Mouse (Mus musculus) cerebellum, postnatal 36 days (tissue): ENCODE measurements at regions not wholly inside any gene's neighbourhood (a gene's known extent, or its start where the extent isn't known, plus 50 kb on each side); places are given as distances from the start of the nearest gene placed in this dataset.

Experiments used
- DNase-seq, 2 experiments: peaks; one replicate each; pipeline ENCODE4 v3.0.0; 2021 to 2022; ENCODE audit warnings: mixed read lengths in 2 of 2

DNA sequence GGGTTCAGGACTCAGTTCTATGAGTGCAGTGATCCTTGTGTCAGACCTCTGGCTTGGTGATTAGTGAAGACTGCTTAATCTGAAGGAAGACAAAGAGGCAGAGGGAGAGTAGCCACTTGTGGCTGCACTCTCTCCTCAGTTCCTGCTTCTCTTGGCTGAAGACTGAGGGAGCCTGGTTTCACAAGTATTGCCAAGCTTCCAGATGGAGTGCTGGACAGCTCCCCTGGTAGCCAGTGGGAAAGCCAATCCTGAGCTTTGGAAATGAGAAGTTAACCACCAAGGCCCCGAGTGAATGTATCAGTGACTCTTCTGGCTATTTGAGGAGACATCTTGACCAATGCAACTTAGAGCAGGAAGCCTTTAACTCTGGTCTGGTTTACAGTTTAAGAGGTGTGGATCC, 279.9 kb upstream of the Adamts16 start:
- DNase-seq: no peak

DNA sequence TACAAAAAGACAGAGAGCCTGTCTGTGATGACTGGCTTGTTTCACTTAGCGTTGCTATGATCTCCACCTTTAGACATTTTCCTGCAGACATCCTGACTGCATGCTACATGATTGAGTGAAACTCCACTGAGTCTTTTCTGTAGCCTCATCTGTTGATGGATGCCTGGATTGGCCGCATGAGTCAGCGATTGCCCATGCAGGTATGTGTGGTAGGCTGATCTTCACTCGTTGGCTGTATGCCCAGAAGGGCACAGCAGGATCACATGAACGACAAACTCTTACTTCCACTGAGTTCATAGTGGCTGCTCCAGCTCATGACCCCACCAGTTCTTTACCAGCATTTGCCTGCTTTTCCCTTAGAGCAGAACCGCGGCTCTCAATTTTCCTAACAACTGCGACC, 266.6 kb upstream of the Adamts16 start:
- no peak for DNase-seq

DNA sequence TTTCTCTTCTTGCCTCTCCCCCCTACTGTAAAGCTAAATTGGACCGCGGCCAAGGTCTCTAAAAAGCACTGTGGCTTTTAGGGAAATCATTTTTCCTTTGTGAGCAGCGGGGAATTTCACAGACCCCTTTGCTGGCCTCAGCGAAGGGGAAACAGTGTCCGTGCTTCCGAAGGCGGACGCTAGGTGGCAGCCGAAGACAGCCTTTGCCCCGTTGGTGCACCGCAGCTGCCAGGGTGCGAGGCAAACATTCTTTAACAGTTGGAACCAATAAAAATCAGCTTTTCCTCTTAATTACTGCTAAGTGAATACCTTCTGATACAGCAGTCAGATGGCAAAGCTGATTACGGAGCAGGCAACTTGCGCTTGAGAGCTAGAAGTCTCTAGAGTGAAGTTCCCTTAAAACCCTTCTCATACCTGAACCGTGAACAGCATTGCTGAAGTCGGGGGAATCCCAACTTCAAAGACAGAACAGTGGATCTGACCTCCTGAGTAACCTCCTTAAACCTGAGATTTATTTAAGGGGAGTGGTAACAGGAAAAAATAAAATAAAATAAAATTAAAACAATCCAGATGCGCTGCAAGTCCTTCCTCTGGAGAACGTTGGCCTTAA, 263.7 kb upstream of the Adamts16 start:
- peak; percentile 63 to 64 for DNase-seq

DNA sequence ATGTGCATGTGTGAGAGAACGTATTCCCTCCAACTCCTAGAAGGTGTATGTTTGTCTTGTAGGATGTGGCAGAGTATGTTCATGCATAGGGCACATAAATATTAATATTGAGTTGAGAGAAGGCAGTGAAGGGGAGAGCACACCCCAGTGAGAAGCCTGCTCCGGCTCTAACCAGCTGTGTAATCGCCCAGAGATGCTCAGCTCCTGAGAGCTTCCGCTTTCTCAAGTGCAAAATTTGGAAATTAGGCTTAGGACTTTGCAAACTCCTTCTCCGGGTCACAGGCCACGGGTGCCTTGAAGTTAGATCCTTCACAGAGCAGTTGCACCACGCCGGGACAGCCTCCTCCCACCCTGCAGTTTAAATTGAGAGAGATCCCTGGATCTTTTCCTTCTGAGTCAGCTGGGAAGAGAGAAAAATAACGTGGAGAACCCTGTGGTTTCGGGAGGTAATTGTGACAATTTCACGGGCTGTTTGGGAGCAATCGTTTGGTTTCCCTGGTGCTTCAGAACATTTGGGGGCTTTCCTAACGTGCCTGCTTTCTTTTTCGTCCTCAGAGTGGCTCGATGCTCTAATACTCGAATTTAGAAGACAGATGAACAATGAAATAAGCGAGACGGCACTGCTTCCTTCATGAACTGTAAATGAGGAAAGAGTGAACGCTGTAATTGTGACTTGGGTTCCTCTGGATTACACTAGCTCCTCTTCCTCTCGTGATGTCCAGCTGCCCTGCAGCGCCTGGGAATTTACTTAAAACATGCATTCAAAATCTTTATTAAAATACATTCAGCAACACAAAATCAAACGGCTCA, 263.0 kb upstream of the Adamts16 start:
- no peak for DNase-seq

DNA sequence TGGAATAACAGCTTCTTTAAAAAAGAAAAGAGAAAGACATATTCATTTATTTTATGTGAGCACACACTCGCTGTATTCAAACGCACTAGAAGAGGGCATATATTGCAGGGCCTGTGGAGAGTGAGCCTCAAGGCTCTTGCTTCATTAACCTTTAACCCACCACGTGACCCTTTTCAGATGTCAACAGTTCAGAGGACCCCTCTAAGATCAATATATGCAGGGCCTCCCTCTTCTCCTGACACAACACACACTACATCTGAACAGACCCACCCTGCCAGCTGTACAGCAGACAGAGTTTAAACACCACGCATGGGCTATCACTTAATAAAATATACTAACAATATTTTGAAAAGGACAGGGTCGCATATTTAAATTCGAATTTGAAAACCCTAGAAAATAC, 242.7 kb upstream of the Adamts16 start:
- no peak for DNase-seq

DNA sequence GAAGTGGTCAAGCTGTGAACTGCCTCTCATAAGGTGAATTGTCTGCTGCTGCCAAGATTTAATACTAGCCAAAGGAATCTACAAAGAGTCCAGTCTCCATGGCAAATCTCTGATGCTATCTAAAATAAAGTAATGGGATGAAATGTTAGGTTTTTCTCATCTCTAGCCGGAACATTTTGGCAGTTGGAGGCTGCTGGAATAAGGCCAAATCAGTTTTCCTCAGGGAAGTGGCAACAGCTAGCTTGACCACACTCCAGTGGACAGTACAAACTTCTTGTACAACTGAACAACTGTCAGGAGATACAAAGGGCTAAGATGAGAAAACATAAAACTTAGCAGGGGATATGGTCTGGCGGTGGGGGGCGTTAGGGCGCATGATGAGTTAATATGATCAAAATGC, 234.3 kb upstream of the Adamts16 start:
- no peak for DNase-seq

DNA sequence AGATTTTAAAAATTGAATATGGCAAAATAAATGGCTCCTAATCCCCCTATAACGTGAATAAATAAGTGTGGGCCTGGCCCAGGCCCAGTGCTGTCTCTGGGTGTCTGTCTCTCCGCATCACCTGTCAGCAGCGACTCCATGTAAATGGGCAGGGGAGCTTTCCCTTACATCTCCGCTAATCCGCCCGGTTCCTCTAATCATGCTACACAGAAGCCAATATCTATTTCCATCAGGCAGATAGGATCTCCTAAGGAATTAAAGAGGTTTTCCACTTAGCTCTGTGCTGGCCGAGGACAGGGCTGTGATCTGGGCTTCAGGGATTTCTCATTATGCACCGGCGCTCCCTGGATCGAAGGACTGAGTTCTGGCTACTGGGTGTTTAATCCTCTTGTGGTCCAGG, 232.4 kb upstream of the Adamts16 start:
- no peak for DNase-seq

DNA sequence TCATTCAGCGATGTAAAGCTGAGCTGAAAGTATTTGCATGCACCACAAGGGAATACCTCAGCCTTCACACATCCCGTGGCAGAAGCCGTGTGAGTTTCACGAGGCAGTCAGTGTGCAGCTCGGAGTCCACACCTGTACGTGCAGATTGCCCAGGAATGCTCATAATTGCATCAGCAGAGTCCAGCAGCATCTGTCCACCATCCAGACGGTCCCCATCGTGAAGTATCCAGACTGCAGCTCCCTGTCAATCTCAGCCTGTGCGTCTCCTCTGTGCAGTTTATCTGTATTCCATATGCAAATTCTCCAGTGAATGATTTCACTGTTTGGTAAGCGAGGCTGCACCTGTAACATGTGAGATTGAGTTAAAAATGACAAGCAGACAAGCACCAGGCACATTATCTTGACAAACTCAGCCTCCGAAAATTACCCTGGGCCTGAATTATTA, 227.2 kb upstream of the Adamts16 start:
- DNase-seq: no peak

DNA sequence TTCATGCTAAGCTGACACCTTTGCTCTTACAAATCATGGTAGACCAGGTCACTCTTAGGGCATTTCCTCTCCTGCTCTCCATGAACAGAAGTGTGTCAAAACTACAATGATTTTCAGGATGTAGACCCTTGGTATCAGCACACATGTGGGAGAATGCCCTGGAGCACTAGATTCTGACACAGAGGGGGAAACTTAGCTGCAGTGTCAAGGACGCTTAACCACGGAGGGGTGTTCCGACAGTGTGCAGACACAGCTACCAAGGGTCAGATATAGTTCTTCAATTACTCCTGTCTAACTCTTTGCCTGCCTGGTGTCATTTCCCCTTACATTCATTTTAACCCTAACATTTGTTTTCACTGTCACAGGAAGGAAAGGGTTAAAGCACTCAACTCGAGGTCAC, 226.4 kb upstream of the Adamts16 start:
- DNase-seq: no peak

DNA sequence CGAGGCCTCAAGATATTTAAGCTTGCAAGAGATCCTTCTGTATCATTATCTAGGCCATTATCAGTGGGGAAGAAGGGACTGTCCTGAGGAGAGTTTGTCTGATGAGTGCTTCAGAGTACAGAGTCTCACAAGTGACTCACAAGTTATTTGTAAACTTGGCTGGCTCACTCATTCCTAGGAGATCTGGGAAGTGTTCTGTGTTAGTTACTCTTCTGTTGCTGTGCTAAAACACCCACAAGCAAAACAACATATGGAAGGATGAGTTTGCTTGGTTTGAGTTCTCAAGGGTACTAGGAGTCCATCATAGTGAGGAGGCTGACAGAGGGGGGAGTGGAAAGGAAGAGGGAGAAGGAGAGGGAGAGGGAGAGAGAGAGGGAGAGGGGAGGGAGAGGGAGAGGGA, 224.0 kb upstream of the Adamts16 start:
- no peak for DNase-seq

DNA sequence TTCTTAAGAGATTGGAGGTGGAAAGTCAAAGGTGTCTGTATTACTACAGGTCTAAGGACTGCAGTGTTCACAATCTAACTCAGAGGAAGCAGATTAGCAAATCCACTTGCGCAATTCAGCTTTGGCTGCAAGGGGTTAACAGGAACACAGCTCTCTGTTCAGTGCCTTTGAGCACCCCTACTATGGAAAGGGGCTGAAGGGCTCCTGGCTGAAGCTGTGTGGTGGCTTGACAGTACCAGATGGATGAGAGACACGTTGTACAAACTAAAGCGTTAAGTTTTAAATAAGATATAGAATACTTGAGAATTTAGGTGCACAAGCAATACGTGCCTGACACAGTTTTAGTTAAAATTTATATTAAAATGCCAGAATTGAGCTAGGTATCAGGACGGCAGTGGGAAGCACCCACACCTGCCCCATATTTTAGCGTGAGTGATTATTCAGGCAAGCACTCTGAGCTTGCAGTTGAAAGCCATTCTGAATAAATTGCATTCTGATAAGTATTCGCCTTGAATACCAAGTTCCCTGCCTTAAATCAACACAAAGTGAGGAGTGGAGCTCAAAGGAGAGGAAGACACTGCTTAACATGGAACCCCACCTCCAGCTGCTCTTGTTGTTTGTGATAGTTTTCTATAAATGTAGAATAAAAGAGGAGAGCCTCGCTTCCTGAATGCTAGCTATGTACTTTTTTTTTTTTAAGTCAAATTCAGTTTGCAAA, 223.1 kb upstream of the Adamts16 start:
- no peak for DNase-seq

DNA sequence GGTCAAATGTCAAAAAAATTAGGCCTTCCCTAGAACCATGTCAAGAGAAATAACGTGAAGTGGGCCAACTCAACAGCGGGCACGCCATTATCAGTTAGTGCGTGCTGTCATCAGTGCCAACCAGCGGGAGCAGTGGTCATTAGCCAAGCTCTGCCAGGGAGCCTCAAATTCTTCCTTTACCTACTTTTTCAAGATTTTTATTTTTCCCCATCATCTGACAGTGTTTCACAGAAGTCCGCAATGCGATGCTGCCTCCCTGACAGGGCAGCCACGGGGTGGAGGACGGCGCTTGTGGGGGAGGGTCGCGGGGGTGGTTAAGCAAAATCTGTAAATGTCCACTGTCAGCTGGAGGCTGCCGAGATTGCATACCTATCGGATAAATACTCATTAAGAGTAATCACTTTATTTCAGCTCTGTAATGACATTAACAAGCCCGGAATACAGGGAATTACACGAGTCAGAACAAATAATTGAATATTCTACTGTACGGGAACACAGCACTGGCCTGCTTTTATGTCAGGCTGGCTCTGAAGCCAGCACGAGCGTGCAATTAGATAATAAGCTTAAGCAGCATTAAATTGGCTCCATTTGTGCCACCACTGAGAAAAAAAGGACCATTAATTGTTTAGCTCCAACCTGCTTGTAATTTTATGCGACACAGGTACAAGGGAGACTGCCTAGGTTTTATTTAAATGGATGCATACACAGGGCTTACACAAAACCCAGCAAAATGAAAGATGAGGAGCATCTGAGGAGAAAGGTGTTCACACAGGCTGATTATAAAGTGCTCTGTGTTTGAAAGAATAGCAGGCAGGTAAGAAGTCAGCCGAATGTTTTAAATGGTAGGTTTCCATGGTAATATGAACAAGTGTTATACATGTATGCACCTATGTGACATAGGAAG, 212.0 kb upstream of the Adamts16 start:
- DNase-seq: peak in 1 of 2 experiments; percentile 2

DNA sequence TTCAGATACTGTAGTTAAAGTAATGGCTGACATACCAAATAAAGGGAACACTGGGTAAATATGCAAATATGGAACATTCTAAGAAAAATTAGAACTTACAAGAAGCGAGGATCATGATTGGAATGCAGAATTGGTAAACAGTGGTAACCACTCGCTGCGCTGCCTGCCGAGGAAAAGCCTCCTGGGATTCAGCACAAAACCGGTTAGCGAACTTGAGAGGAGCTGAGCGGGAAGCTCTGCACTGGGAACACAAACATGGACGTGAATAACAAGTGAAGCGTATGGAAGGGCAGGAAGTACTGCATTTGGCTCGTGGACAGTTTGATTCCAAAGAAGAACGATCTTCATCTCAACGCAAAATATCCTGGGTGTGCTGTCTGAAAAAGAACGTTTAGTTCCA, 209.0 kb upstream of the Adamts16 start:
- DNase-seq: no peak

DNA sequence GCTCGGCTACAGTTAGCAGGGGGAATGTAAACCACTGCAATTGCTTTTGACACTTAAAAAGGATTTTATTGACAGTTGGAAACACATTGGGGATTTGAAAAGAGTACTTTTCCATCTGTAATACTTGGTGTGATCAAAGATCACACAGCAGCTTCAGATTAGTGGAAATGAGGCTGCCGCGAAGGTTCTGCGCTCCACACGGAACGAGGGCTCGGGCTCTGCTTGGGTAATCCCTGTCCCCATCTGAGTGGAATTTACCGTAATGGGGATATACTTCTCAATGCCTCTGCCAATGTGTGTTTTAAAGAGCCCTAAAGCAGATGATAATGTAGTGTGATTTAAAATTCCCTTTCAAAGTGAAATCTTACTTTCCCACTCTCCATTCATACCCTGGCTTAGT, 194.4 kb upstream of the Adamts16 start:
- DNase-seq: no peak

DNA sequence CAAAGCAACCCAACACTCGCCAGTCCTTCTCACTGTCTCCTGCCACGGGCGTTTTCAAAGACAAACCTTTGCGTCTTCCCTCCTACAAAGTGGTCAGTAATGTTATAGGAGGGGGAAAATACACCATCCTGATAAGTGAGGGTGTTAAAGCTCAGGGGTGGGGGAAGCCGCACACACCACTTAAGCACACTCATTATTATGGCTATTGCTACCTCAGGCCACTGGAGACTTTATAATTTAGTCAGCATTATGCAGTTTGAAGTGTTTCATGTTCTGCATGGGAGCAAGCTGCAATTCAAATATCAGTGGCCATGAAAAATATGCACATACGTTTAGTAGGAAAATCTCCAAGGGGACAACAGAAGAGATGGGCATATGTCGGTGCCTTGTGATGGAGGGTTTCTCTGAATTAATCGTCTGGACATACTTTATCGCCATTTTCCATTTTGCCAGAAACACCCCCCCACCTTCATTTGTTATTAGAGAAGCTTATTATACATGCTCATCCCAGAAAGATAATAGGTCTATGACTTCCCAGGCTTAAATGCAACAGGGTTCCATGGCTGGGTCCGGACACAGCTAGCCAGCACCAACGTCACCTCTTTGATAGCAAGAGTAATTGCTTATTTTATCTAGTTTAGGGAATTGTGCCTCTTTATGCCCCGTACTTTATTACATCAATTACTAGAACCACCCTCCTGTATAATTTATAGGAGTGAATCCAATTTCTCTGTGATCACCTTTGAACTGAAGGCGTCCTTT, 193.5 kb upstream of the Adamts16 start:
- no peak for DNase-seq

DNA sequence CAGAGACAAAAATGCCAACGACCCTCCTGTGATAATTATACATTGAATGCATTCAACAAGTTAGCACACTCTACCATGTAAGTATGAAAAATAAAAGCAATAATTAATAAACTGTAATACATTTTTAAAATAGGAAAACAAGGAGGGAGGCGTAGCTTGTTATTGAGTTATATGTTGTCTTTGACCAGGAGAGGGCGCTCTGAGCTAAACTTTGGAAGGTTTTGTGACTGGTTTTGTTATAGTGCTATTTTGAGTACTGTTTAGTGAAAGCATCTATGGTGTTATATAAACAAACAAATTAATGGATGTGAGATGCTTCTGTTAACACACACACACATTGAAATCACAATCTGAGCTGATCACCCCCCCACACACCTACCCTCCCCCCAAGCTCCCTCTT, 166.6 kb upstream of the Adamts16 start:
- DNase-seq: peak; percentile 7 to 27

DNA sequence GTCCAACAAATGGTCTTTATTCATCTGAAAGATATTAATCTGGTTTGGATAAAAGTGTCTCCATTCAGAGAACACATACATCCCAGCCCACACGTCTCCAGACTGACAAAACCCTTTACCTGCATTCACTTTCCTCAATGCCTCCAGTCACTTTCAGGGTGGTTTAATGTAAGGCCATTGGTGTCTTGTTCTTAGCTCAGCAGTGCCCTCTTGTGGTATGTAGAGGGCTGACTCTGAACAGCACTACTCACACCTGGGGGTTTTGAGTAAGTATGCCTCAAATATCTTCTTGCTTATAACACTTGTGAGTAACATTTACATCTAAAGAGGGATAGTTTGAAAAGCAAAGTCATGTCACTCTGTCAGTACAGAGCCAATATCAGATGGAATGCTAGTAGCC, 164.5 kb upstream of the Adamts16 start:
- peak; percentile 29 to 34 for DNase-seq

DNA sequence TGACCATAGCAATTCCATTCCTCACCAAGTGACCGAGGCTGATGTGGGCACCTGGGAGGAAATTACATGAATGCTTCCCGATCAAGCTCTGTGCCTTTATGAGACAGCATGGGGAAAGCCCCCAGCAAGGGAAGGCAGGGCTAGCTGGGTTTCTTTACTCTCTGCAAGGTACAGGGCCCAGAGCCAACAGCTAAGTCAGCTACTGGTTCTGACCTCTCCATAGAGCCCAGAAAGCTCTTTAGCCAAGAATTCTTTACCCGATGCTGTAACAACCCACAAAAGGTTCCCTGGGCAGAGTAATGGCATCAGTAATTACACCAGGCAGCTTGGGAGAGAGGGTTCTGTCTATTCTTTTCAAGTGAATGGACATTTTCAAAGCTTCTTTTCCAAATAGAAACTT, 161.9 kb upstream of the Adamts16 start:
- DNase-seq: no peak

DNA sequence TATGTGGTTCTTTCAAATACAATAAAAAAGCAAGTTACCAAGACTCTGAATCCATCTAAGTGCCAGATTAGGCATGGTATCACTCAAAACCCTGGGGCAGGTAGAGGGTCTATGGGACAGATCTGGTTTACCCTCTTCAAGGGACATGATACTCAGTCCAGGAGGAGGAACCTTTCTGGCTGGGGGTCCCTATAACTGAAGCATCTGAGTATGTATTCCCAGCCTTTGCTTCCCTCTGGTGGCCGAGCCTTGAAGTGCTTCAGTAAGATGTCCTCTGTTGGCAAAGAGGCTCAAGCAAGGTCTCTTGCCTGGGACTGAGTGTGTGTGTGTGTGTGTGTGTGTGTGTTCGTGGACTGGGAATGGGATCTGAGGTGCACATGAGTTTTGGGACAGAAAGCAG, 159.7 kb upstream of the Adamts16 start:
- DNase-seq: peak; percentile 32 to 49

DNA sequence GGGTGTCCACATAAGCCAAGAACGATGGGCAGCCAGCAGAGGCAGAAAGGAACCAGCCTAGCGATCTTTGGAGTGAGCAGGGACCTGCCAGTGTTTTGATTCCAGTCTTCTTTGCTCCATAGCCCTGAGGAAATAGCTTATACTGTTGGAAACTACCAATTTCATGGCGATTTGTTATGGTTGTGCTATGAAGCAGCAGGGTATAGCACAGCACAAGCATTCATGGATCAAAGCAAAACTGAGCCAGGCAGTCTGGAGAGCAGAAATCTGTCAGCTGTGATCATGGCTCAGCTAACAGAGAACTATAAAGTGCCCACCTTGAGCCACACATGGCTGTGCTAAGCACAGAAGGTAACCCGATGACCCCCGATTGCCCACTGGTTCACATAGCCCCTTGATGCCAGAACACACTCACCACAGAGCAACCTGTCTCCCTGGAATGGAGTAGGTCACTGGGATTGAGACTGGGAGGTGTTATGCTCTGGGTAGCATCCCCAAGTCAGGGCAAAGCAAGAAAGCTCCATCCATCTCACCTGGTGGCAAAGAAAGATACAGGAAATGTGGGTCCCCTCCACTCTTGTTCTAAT, 158.9 kb upstream of the Adamts16 start:
- no peak for DNase-seq

DNA sequence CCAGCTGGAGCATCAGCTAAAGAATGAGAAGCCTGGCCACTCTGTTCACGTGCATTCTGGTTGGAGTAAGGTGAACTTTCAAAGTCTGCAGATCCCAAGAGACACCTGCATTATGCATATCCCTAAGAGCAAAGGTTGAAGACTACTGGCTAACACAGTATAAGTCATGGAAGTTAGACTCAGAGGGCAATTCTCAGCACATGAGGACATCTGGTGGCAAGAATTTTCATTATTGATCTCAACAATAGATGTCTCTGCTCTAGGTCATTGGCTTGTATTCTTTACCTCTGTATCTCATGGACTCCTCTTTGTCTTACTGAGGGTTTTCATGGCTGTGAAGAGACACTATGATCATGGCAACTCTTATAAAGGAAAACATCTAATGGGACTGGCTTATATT, 151.9 kb upstream of the Adamts16 start:
- DNase-seq: no peak
